Mouse (Mus musculus) myocyte (in vitro differentiated cells): ENCODE results near the gene Rnf224.

Experiments
- CEBPB ChIP-seq: IDR thresholded peaks from 2 replicates; pipeline ENCODE4 v1.6.1; 2011; ENCODE audit warnings: mild to moderate bottlenecking, moderate library complexity; ENCODE audit not compliant: poor library complexity, insufficient read depth, severe bottlenecking
- E2F4 ChIP-seq: IDR thresholded peaks from one replicate; pipeline ENCODE4 v1.6.1; 2011; ENCODE audit warnings: mild to moderate bottlenecking, control low read depth, moderate library complexity; ENCODE audit not compliant: insufficient read depth
- MAX ChIP-seq: IDR thresholded peaks from one replicate; pipeline ENCODE4 v1.6.1; 2011; ENCODE audit warnings: low read depth, mild to moderate bottlenecking, control low read depth
- MYOD1 ChIP-seq, 3 experiments: IDR thresholded peaks; one replicate each; pipeline ENCODE4 v1.6.1; 2011; ENCODE audit warnings: control low read depth in 2 of 3, low read depth in 2 of 3, mild to moderate bottlenecking in 2 of 3, moderate library complexity in 1 of 3; ENCODE audit not compliant: insufficient read length in 2 of 3, control insufficient read depth in 1 of 3
- POLR2A ChIP-seq: IDR thresholded peaks from one replicate; pipeline ENCODE4 v1.6.1; 2011; ENCODE audit warnings: low read depth, mild to moderate bottlenecking, control low read depth, moderate library complexity; ENCODE audit not compliant: insufficient read length
- POLR2AphosphoS2 ChIP-seq: IDR thresholded peaks from one replicate; pipeline ENCODE4 v1.6.1; 2011; ENCODE audit warnings: low read depth, control low read depth; ENCODE audit not compliant: insufficient read length
- REST ChIP-seq: IDR thresholded peaks from one replicate; pipeline ENCODE4 v1.6.1; 2011; ENCODE audit warnings: mild to moderate bottlenecking, control low read depth, moderate library complexity; ENCODE audit not compliant: insufficient read depth, insufficient read length
- SRF ChIP-seq: IDR thresholded peaks from one replicate; pipeline ENCODE4 v1.6.1; 2011; ENCODE audit warnings: low read depth; ENCODE audit not compliant: control insufficient read depth, insufficient read length
- TCF12 ChIP-seq: IDR thresholded peaks from one replicate; pipeline ENCODE4 v1.6.1; 2011; ENCODE audit warnings: mild to moderate bottlenecking, control low read depth; ENCODE audit not compliant: poor library complexity, insufficient read depth, severe bottlenecking
- TCF3 ChIP-seq: IDR thresholded peaks from one replicate; pipeline ENCODE4 v1.6.1; 2011; ENCODE audit warnings: low read depth, control low read depth; ENCODE audit not compliant: insufficient read length
- USF1 ChIP-seq: IDR thresholded peaks from one replicate; pipeline ENCODE4 v1.6.1; 2011; ENCODE audit warnings: low read depth, mild to moderate bottlenecking, control low read depth, moderate library complexity

DNA sequence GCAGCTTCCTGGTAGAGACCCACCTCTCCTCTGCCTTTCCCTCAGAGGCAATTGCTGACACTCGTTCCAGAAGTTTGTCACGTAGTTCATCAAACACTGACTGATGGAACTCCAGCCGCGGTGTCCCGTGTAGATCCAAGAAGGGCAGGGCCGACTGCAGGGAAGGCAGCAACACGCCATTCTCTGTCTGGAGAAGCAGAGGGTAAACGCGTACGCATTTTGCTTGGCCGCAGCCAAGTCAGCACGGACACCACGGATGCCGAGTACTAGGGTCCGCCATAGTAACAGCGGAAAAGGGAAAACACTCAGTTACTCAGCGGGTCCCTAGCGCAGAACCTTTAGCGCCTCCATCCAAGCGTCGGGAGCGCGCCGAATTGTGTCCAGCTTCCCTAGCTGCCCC is 25.9 kb downstream of the Rnf224 start:
- TF ChIP-seq CEBPB (no peak), POLR2A (no peak), E2F4 (no peak), MYOD1 (IDR thresholded peaks at IDR 0.05; ENCODE audit: control insufficient read depth in 1 of 3, insufficient read length in 2 of 3, low read depth in 2 of 3) (no peak), MAX (no peak), USF1 (no peak), SRF (no peak), REST (no peak), TCF3 (no peak), TCF12 (no peak), POLR2AphosphoS2 (no peak)
